Mouse (Mus musculus) liver, embryonic 14.5 days (tissue): Measurements from ENCODE around the gene Serinc4. TPM values are rescaled to one million over a fixed set of nuclear protein-coding genes. Genes with fewer than 3 reads are reported as not detected.

Experiments used
- ATAC-seq: fragments of 200-750 bp; cut with Nextera tagmentation; 2 replicates; pipeline ENCODE4 v1.8.0; 2017; ENCODE audit warnings: moderate number of reproducible peaks, mild to moderate bottlenecking, moderate library complexity; ENCODE audit not compliant: insufficient read depth
- DNase-seq, 3 experiments: peaks; one replicate each; pipeline ENCODE4 v3.0.0-alpha.2; 2012 to 2013; ENCODE audit warnings: low read depth in 3 of 3, low spot score in 3 of 3
- H3K27ac ChIP-seq: fragments of 300-500 bp; sonication (generic); 2 replicates; pipeline ENCODE4 v1.5.1; 2014; ENCODE audit warnings: moderate library complexity, mild to moderate bottlenecking, control low read depth, inconsistent platforms
- H3K27me3 ChIP-seq: fragments of 300-500 bp; sonication (generic); 2 replicates; pipeline ENCODE4 v1.6.1; 2014; ENCODE audit warnings: mild to moderate bottlenecking, low read length, moderate library complexity; ENCODE audit not compliant: control insufficient read depth, insufficient read depth
- H3K36me3 ChIP-seq: fragments of 300-500 bp; sonication (generic); replicated peaks from 2 replicates; pipeline ENCODE4 v1.6.1; 2014; ENCODE audit warnings: low read depth; ENCODE audit not compliant: control insufficient read depth, insufficient read depth
- H3K4me1 ChIP-seq, 2 experiments: fragments of 200-500 bp in 1 of 2; fragments of 300-500 bp in 1 of 2; sonication (generic) in 1 of 2; replicated peaks; 2 replicates each; pipeline ENCODE4 v1.6.1; 2012 to 2014; ENCODE audit warnings: antibody characterized with exemption in 1 of 2, inconsistent platforms in 1 of 2, low read length in 1 of 2; ENCODE audit not compliant: control insufficient read depth in 2 of 2, insufficient read depth in 2 of 2
- H3K4me2 ChIP-seq: fragments of 300-500 bp; sonication (generic); 2 replicates; pipeline ENCODE4 v1.6.1; 2014; ENCODE audit warnings: low read depth, mild to moderate bottlenecking, control low read depth, moderate library complexity
- H3K4me3 ChIP-seq, 2 experiments: fragments of 200-500 bp in 1 of 2; fragments of 300-500 bp in 1 of 2; sonication (generic) in 1 of 2; 2 replicates each; pipeline ENCODE4 v1.5.1; 2012 to 2014; ENCODE audit warnings: low read depth in 2 of 2, low read length in 2 of 2, mild to moderate bottlenecking in 2 of 2, control low read depth in 1 of 2, inconsistent platforms in 1 of 2, moderate library complexity in 1 of 2; ENCODE audit not compliant: insufficient read depth in 1 of 2
- H3K9ac ChIP-seq: fragments of 300-500 bp; sonication (generic); replicated peaks from 2 replicates; pipeline ENCODE4 v1.6.1; 2014; ENCODE audit warnings: mild to moderate bottlenecking, control low read depth, moderate library complexity
- H3K9me3 ChIP-seq: fragments of 300-500 bp; sonication (generic); 2 replicates; pipeline ENCODE4 v1.6.1; 2016; ENCODE audit warnings: low read length, mixed read lengths; ENCODE audit not compliant: control insufficient read depth
- CTCF ChIP-seq: IDR thresholded peaks from 2 replicates; pipeline ENCODE4 v1.5.1; 2016; ENCODE audit warnings: antibody characterized with exemption, low read depth, control low read depth
- EP300 ChIP-seq: IDR thresholded peaks from 2 replicates; pipeline ENCODE4 v1.6.1; 2016; ENCODE audit warnings: antibody characterized with exemption, low read depth
- WGBS: fragments of 180-500 bp; shearing (Covaris S2); extraction: QIAGEN DNeasy Blood & Tissue Kit; methylation state at CpG from one replicate; pipeline ENCODE4 v1.1.7; 2014; ENCODE audit not compliant: insufficient replicate concordance; 5-methylcytosine and 5-hydroxymethylcytosine counted together
- polyA plus RNA-seq, 2 experiments: library from polyadenylated mRNA; depleted of rRNA in 1 of 2; stranded (reverse) in 1 of 2; unstranded in 1 of 2; fragments of >200 nt; fragmentation: Nextera tagmentation in 1 of 2; extraction: Ambion mirVana in 1 of 2; gene quantifications; 2 replicates each; pipeline versions ENCODE4 v1.2.1 to v1.2.3; 2012 to 2014

The Serinc4 gene
- polyA plus RNA-seq, 2 experiments: 0.08 to 0.22 TPM

DNA sequence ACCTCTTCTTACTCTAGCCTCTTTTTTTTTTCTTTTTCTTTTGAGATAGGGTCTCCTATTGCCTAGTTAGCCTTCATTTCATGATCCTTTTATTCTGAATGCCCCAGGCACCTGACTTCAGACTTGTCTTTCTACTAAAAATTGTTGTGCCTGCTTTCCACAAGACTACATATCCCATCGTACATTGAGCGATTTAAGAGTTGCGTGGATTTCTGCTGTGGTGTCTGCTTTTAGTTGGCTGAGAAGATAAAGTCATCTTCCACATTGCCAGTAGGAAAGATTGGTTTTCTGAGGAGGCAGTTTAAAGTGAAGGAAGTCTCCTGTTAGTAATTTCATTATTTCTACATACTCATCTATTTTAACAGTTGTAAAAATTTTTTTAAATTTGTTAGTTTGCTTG, 41.0 kb downstream of the Serinc4 start:
- peak overlapping the region; percentile 66 for H3K4me2 ChIP-seq
- H3K9me3 ChIP-seq: no peaks in the 10 kb centered on the region
- peak overlapping the region in 1 of 2 experiments; percentile 90; a peak in 2 of 4 replicates for H3K4me3 ChIP-seq
- no peaks in the 10 kb centered on the region for H3K27me3 ChIP-seq
- peaks cover 17% of the 10 kb centered on the region for H3K36me3 ChIP-seq
- no peak for DNase-seq
- H3K4me1 ChIP-seq: peaks cover 10 to 17% of the 10 kb centered on the region in 2 experiments
- no peak for ATAC-seq
- H3K27ac ChIP-seq: no peak overlapping the region
- peak overlapping the region; percentile 95 for H3K9ac ChIP-seq
- 77% methylated on average over 3 of the region's 3 CpGs for WGBS
- TF ChIP-seq EP300 (no peak), CTCF (no peak)

DNA sequence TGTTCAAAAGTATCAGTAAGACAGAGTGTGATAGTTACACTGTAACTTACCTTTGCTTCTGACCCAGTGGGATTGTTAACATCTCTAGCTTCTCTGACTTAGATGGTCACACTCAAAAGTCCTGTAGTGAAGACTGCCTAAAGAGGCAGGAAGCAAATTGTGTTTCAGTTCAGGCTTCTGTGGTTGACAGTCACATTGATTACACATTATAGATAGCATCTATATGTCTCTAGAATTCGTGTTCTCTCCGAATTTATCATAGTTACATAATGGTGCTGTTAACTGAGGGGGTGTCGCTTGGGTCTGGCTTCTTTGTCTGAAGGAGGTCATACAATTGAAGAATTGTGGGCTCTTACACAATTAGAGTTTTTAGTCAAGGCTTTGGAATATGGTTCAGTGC, 41.5 kb downstream of the Serinc4 start:
- no peak for ATAC-seq
- no peak overlapping the region for H3K27ac ChIP-seq
- H3K4me1 ChIP-seq: peaks cover 10 to 17% of the 10 kb centered on the region in 2 experiments
- no peaks in the 10 kb centered on the region for H3K9me3 ChIP-seq
- no peak for DNase-seq
- H3K4me2 ChIP-seq: peak overlapping the region; percentile 66
- TF ChIP-seq EP300 (no peak), CTCF (no peak)
- H3K27me3 ChIP-seq: no peaks in the 10 kb centered on the region
- peaks cover 17% of the 10 kb centered on the region for H3K36me3 ChIP-seq
- WGBS: 19% methylated on average over 3 of the region's 3 CpGs
- H3K9ac ChIP-seq: peak overlapping the region; percentile 95
- H3K4me3 ChIP-seq: peak overlapping the region; percentile 32 to 90; a peak in 3 of 4 replicates

DNA sequence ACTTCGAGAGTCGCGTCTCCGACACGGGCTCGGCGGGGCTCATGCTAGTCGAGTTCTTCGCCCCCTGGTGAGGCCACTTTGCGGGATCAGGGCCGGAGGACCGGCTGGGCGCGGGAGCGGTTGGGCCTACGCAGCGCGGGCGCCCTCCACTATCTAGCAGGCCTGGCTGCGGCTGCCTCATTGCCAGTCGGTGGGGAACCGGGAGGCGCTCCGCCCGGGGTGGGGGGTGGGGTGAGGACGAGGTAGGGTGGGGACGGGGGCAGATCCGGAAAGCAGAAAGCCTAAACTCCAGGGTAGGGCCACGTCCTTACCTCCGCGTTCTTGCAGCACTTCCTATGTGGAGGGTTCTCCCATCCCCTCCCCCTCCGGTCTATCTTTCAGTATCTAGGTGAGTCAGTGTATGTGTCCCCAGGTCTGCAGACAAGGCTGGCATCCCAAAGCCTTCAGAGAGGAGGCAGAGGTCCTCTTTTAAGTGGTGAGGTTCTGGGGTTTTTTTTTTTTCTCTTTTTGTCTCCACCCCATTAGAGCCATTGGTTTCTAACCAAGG, 42.4 kb downstream of the Serinc4 start:
- Histone ChIP-seq H3K4me1 (peaks cover 10 to 17% of the 10 kb centered on the region in 2 experiments), H3K27ac (peak overlapping the region; percentile 84), H3K9me3 (no peaks in the 10 kb centered on the region), H3K9ac (peak overlapping the region; percentile 95), H3K27me3 (no peaks in the 10 kb centered on the region), H3K4me3 (peak overlapping the region; percentile 90 to 94), H3K4me2 (peak overlapping the region; percentile 66), H3K36me3 (peaks cover 17% of the 10 kb centered on the region)
- DNase-seq (peak; percentile 38 to 51 (median 45)), ATAC-seq (peak; percentile 71)
- no peak for TF ChIP-seq EP300
- no peak for TF ChIP-seq CTCF
- WGBS: 1% methylated on average over 32 of the region's 32 CpGs

DNA sequence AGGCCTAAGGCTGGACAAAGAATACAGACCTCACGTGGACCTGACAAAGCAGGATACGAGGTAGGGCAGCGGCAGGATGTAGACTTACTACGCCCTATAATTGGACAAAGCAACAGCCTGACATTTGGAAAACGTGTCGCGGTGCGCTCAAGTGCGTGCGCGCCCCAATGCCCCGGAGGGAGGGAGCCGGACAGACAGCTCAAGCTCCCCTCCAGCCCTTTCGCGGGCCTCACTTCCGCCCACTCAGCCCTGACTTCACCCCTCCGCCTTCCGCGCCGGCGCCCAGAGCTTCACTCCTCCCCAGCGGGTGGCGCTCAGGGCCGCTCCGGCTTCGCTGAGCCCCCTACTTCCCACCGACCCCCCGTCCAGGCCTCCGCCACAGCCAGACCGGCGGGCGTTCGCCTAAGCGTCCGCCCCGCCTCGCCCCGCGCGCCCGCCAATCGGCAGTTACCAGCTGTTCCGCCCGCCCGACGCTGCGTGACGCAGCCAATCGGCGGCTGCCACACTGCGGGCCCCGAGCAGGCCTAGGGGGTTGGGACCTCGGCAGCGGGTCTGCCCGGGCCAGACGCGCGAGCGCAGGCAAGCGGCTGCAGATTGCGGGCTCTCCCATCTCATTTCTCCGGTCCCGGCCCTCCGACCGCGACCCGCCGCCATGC, 43.1 kb downstream of the Serinc4 start, which contains the start of the genes Pdia3 and Catsper2:
Gene Pdia3, plus strand, starts transcription at position 389 of the 656 bp plus-strand sequence.
Gene Catsper2, minus strand, starts transcription at position 406 of the 656 bp plus-strand sequence.
- Histone ChIP-seq H3K27me3 (no peaks in the 10 kb centered on the region), H3K27ac (peak within 1 kb of the TSS; percentile 84), H3K4me2 (peak within 1 kb of the TSS; percentile 66), H3K4me1 (peaks cover 10 to 17% of the 10 kb centered on the region in 2 experiments), H3K9ac (peak within 1 kb of the TSS; percentile 95), H3K4me3 (peak within 1 kb of the TSS; percentile 90 to 94), H3K36me3 (peaks cover 10% of the 10 kb centered on the region), H3K9me3 (no peaks in the 10 kb centered on the region)
- ATAC-seq (peak; percentile 98), DNase-seq (peak; percentile 83 to 85 (median 84))
- under 1% methylated on average over 63 of the region's 68 CpGs for WGBS
- TF ChIP-seq EP300: no peak
- TF ChIP-seq CTCF: peak; percentile 44

DNA sequence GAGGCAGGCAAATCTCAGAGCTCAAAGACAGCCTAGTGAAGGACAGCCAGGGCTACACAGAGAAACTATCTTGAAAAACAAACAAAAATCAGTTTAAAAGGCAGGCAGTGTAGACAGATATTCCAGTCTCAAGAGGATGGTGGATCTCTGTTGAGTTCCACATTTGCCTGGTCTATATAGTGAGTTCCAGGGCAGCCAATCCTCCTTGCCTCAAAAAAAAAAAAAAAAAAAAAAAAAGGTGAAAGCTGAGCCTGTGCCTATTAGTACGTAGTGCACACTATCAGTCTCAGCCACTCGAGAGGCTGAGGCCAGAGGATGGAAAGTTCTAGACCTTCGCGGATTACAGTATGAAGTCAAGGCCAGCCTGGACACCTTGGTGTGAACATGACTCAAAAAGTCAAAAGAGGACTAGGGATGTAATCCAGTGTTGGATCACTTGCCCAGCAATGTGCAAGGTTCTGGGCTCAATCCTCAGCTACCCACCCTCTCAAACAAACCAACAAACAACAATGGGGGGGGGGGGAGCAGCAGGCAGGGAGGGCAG, 43.7 kb downstream of the Serinc4 start:
- TF ChIP-seq EP300: no peak
- no peak for TF ChIP-seq CTCF

More for the DNA sequence above, 43.7 kb downstream of the Serinc4 start:
- Histone ChIP-seq H3K27ac (peak overlapping the region; percentile 84), H3K4me2 (peak overlapping the region; percentile 66), H3K4me3 (peak overlapping the region; percentile 86 to 90), H3K4me1 (peaks cover 10 to 17% of the 10 kb centered on the region in 2 experiments), H3K9me3 (no peaks in the 10 kb centered on the region), H3K36me3 (peaks cover 7% of the 10 kb centered on the region), H3K27me3 (no peaks in the 10 kb centered on the region), H3K9ac (peak overlapping the region; percentile 95)
- WGBS: 4% methylated on average over 4 of the region's 4 CpGs
- DNase-seq (peak; percentile 55 to 57 (median 56)), ATAC-seq (peak; percentile 12; the same call in 1 of the 2 replicates)
